Mouse (Mus musculus) monocyte, adult 2 months (primary cell): ENCODE results near the gene Slc43a1.

ENCODE experiments used
- DNase-seq, 2 experiments: peaks; one replicate each; pipeline ENCODE4 v3.0.0; 2022; ENCODE audit warnings: low spot score in 2 of 2, low read depth in 1 of 2

Slc43a1 gene

GRCm38 (mm10) chr2:84827283-84827920 is 11.2 kb upstream of the Slc43a1 start:
- DNase-seq, result no peak

GRCm38 (mm10) chr2:84831666-84832391 is 6.8 kb upstream of the Slc43a1 start:
- peak; percentile 50 to 68 for DNase-seq

DNA sequence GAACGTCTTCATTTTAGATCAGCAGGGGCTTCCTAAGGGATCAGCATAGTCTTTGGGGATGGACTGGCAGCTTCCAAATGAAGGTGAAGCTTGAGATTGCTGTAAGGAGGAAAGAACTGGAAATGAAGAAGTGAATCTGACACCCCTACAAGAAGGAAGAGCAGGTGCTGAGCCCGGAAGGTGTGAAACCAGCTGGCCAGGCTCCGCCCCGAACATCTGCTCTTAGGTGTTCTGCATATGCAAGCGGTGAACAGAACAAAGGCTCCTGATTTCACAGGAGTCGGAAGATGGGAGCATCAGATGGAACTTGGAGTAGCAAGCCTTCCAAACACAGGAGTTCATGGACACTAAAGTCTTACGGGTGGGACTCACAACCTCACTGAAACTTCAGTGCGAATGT is 1.5 kb upstream of the Slc43a1 start:
- DNase-seq, result no peak

DNA sequence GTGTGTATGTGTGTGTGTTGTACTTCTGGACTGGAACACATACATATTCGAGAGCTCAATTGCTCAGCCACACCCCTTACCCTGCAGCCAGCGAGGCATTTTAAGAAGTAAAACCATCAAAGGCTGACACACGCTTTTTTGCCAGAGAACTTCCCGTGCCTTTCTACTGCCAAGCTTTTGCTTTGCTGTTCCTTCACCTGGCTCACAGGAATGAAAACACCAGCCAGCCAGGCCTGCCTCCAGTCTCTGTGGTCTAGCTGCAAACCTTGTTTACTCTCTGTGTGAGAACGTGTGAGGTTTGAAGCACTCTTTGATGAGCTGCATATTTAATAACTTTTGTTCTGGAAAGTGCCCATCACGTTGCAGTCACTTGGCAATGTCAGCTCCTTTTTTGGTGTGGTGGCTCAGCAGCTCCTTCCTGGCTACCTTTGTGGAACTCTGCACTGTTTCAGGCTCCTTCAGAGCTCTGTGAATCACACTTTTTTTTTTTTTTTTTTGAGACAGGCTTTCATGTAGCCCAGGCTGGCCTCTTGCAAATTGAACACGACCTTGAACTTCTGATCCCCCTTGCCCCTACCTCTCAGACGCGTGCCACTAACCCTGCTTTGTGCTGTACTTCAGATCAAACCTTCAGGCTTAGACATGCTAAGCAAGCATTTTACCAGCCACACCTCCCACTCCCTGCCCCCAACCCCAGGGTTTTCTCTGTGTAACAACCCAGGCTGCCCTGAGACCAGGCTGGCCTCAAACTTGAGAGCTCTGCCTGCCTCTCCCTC is 645 bp upstream of the Slc43a1 start:
- DNase-seq, result no peak

- no peak for DNase-seq
These were observed 637 bp downstream of the Slc43a1 start for GRCm38 (mm10) chr2:84838993-84839980.

- no peak for DNase-seq
These were observed 1.5 kb downstream of the Slc43a1 start for GRCm38 (mm10) chr2:84840016-84840747.

GRCm38 (mm10) chr2:84840748-84841563 is 2.3 kb downstream of the Slc43a1 start:
- DNase-seq, result no peak

DNA sequence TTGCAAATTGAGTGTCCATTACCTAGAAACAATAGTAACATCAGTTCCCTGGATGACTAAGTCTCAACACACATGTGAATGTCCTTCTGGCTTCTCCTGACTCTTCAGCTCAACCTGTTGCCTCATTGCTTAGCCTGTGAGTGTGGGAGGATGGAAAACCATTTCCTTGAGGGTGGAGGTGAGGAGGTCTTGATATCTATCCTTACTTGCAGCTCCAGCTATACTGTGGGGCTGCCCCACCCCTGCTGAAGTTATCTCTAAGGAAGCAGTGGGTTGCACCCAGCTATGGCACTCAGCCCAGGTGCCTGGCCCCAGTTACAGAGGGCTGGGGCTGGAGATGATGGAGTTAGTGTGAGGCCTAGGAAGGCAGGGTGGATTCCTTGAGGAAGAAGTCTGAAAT is 3.3 kb downstream of the Slc43a1 start:
- no peak for DNase-seq

GRCm38 (mm10) chr2:84843654-84844053 is 5.0 kb downstream of the Slc43a1 start:
- no peak for DNase-seq

DNA sequence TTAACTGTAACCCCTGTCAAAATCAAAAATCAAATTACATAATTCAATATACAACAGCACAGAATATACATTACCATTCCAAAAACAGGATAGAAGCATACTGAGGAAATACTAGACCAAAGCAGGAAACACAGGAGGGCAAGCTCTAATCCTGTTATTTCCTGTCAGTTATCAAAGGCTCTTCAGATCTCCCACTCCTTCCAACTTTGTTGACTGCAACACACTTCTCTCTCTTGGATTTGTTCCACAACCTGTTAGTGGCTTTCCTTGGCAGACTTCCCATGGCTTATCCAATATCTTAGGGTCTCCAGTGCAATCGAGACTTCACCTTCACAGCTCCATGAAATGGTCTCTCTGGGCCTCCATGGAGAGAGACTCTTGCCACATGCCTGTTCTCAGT is 6.6 kb downstream of the Slc43a1 start:
- DNase-seq, result no peak

DNA sequence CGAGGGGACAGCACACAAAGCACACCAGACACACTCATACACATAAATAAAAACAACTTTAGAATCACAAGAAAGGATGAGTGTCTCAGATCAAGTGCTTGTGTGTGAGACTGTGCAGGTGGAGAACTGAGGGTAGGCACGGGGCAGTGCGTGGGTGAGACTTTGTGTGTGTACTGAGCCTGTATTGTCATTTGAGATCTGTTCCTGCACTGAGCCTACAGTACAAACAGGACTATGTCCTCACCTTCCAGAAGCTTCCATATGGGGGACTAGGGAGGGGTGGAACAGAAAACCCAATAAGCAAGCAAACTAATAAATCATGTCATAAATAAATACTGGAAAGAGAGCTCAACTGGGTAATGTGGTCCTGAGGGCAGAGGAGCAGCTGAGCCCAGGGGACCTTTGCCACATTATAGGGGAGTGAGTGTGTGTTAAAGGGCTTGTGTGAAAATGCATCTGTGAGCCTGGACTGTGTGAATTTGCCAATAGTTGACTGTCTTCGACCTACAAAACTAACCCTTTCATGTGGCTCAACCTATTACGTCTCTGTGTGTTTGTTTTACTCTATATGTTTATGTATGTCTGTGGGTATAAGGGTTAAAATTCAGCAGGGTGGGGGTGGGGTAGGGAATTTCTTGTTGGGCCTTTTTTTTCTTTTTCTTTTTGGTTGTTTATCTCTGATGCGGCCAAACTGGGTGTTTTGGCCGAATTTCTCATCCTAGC is 11.9 kb downstream of the Slc43a1 start:
- no peak for DNase-seq

- DNase-seq, result no peak
These were observed 12.7 kb downstream of the Slc43a1 start for GRCm38 (mm10) chr2:84851130-84852040.

- DNase-seq, result no peak
These were observed 17.1 kb downstream of the Slc43a1 start for GRCm38 (mm10) chr2:84855732-84856131.

GRCm38 (mm10) chr2:84858551-84858950 is 19.9 kb downstream of the Slc43a1 start:
- no peak for DNase-seq

DNA sequence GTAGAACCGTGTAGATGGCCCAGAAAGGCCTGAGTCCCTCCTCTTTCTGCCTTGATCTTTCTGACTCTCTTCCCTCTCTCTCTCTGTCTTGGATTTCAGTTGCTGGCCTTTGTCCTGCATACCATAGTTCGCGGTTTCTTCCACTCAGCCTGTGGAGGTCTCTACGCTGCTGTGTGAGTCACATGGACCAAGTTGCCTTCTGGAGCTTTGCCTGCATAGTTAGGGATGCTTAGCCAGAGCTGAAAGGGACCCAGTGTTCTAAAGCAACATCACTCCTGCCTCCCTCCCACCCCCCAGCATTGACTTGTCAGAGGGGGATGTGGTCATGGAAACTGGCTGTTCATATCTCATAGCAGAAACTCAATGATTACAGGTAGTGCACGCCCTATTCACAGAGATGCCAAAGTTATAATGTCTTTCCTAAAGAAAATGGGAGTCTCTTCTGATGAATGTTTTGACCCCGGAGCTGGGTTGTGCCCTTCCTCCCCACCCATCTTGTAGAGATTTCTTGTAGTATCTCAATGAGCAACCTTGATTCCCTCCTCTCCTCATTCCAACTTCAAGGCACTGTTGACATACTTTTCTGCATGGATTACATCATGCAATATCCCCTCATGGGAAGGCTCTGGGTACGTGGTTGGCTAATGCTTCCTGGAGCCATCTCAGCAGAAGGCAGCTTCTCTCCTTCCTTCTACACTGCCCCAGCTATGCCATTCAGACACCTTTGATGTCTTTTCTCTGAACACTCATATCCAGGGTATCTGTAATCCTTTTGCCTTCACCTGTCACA is 21.5 kb downstream of the Slc43a1 start:
- DNase-seq, result no peak

DNA sequence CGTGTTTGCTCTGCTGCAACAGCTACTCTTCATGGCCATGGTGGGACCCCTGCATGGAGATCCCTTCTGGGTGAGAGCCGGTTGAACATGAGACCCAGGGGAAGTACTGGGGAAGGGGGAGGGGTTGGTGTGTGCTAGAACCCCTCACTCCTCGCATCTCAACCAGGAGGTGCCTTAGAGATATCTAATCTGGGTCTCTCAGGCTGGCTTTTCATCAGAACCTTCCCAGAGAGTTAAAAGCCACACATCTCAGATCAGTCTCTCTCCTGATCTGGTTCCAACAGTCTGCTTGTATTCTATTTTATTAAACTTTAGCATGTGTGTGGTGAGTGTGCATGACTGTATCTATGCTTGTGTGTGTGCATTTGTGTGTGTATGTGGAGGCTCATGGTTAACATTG is 22.8 kb downstream of the Slc43a1 start:
- DNase-seq, result no peak

- DNase-seq, result peak in 1 of 2 experiments; percentile 28
These were observed 23.6 kb downstream of the Slc43a1 start for GRCm38 (mm10) chr2:84862231-84862630.
